Mouse (Mus musculus): ENCODE data around the gene Stt3a.

Stt3a gene

GRCm38 (mm10) chr9:36767203-36768143 is at the start of gene Stt3a:
TSS of gene Stt3a (minus strand) at chr9:36767679.
- peak; percentile 100 for DNase-seq (ENCODE audit: low spot score in 2 of 2)

- DNase-seq (ENCODE audit: low spot score in 2 of 2) = no peak
Measured at GRCm38 (mm10) chr9:36814486-36814885, 47.0 kb upstream of the Stt3a start.

- DNase-seq (ENCODE audit: low spot score in 2 of 2) = no peak
Measured at GRCm38 (mm10) chr9:36808126-36808785, 40.8 kb upstream of the Stt3a start.

GRCm38 (mm10) chr9:36805256-36805975 is 37.9 kb upstream of the Stt3a start:
- DNase-seq (ENCODE audit: low spot score in 2 of 2) = no peak

GRCm38 (mm10) chr9:36803926-36804325 is 36.4 kb upstream of the Stt3a start:
- no peak for DNase-seq (ENCODE audit: low spot score in 2 of 2)

GRCm38 (mm10) chr9:36803386-36803785 is 35.9 kb upstream of the Stt3a start:
- DNase-seq (ENCODE audit: low spot score in 2 of 2) = no peak

- DNase-seq (ENCODE audit: low spot score in 2 of 2) = no peak
Measured at GRCm38 (mm10) chr9:36802951-36803350, 35.5 kb upstream of the Stt3a start.

- no peak for DNase-seq (ENCODE audit: low spot score in 2 of 2)
Measured at GRCm38 (mm10) chr9:36801961-36802360, 34.5 kb upstream of the Stt3a start.

- DNase-seq (ENCODE audit: low spot score in 2 of 2) = peak; percentile 92
Measured at GRCm38 (mm10) chr9:36796781-36797555, 29.5 kb upstream of the Stt3a start, which contains the start of gene Ei24. TSS of gene Ei24 (minus strand) at chr9:36797393.

GRCm38 (mm10) chr9:36796224-36796623 is 28.7 kb upstream of the Stt3a start:
- no peak for DNase-seq (ENCODE audit: low spot score in 2 of 2)

- no peak for DNase-seq (ENCODE audit: low spot score in 2 of 2)
Measured at GRCm38 (mm10) chr9:36795556-36795955, 28.1 kb upstream of the Stt3a start.

- no peak for DNase-seq (ENCODE audit: low spot score in 2 of 2)
Measured at GRCm38 (mm10) chr9:36794487-36794886, 27.0 kb upstream of the Stt3a start.

- no peak for DNase-seq (ENCODE audit: low spot score in 2 of 2)
Measured at GRCm38 (mm10) chr9:36792191-36792590, 24.7 kb upstream of the Stt3a start.

GRCm38 (mm10) chr9:36783921-36784320 is 16.4 kb upstream of the Stt3a start:
- no peak for DNase-seq (ENCODE audit: low spot score in 2 of 2)

- no peak for DNase-seq (ENCODE audit: low spot score in 2 of 2)
Measured at GRCm38 (mm10) chr9:36769048-36769413, 1.6 kb upstream of the Stt3a start.

GRCm38 (mm10) chr9:36768156-36769047 is 923 bp upstream of the Stt3a start:
- DNase-seq (ENCODE audit: low spot score in 2 of 2) = peak; percentile 64 to 69

- DNase-seq (ENCODE audit: low spot score in 2 of 2) = no peak
Measured at GRCm38 (mm10) chr9:36764378-36764777, 3.1 kb downstream of the Stt3a start.

- no peak for DNase-seq (ENCODE audit: low spot score in 2 of 2)
Measured at GRCm38 (mm10) chr9:36727034-36727755, 40.3 kb downstream of the Stt3a start, which contains the start of gene Chek1. TSS of gene Chek1 (minus strand) at chr9:36727065.

Measured in right cerebral cortex, postnatal 10 days (tissue).